ENCODE assay signal across 8 mouse cellular contexts in genomic region chr8:48555546-48556141, GRCm38 (mm10).
DNase-seq lines count a peak whose midpoint lies in the region; ATAC-seq and TF ChIP-seq lines count a peak whose summit lies in the region.

No protein-coding gene starts in this region.

- H3K9me3 ChIP-seq in intestine, embryonic 14.5 days (ENCODE audit: control insufficient read depth, low read length): no peaks in the 10 kb centered on the region
- no peaks in the 10 kb centered on the region for H3K9me3 ChIP-seq in limb, embryonic 11.5 days (ENCODE audit: control insufficient read depth, low read length)
- H3K9me3 ChIP-seq in neural tube, embryonic 13.5 days: no peaks in the 10 kb centered on the region

- H3K27me3 ChIP-seq in intestine, embryonic 14.5 days (replicated peaks; ENCODE audit: control insufficient read depth, insufficient read depth, low read length): no peaks in the 10 kb centered on the region
- H3K27me3 ChIP-seq in limb, embryonic 11.5 days (ENCODE audit: control insufficient read depth, insufficient read depth, low read length): no peaks in the 10 kb centered on the region
- no peaks in the 10 kb centered on the region for H3K27me3 ChIP-seq in neural tube, embryonic 13.5 days

- H3K27ac ChIP-seq in cortical plate, adult 2 months (ENCODE audit: insufficient read depth, low read length): peak overlapping the region; percentile 38
- H3K27ac ChIP-seq in intestine, embryonic 14.5 days (ENCODE audit: low read depth): peak overlapping the region; percentile 93
- H3K27ac ChIP-seq in limb, embryonic 11.5 days (replicated peaks; ENCODE audit: low read depth, low read length): peak overlapping the region; percentile 99
- H3K27ac ChIP-seq in neural tube, embryonic 13.5 days (replicated peaks): peak overlapping the region; percentile 97

- TF ChIP-seq POLR2A in cortical plate, adult 2 months (IDR thresholded peaks at IDR 0.05; ENCODE audit: extremely low read depth, insufficient read depth, low read length): no peak

- H3K36me3 ChIP-seq in intestine, embryonic 14.5 days (ENCODE audit: control insufficient read depth, insufficient read depth, low read length): no peaks in the 10 kb centered on the region
- H3K36me3 ChIP-seq in limb, embryonic 11.5 days (ENCODE audit: control insufficient read depth, insufficient read depth, low read length): no peaks in the 10 kb centered on the region
- no peaks in the 10 kb centered on the region for H3K36me3 ChIP-seq in neural tube, embryonic 13.5 days

- no peak for TF ChIP-seq CTCF in cortical plate, adult 2 months (IDR thresholded peaks at IDR 0.05; ENCODE audit: extremely low read depth, insufficient read depth, low read length)

- peak; percentile 86 for ATAC-seq in intestine, embryonic 14.5 days (replicated peaks; ENCODE audit: low FRiP score, low TSS enrichment, low read depth)
- peak; percentile 85 for ATAC-seq in limb, embryonic 11.5 days (ENCODE audit: insufficient number of reproducible peaks, low FRiP score, low TSS enrichment, low read depth)
- peak; percentile 88 for ATAC-seq in neural tube, embryonic 13.5 days (ENCODE audit: low read depth)
- ATAC-seq in megakaryocyte-erythroid progenitor cell, adult 5-6 weeks (replicated peaks; ENCODE audit: low FRiP score, low TSS enrichment, poor library complexity, severe bottlenecking): no peak

- H3K4me2 ChIP-seq in intestine, embryonic 14.5 days (ENCODE audit: low read length): peak overlapping the region; percentile 78
- H3K4me2 ChIP-seq in limb, embryonic 11.5 days (ENCODE audit: low read depth, severe bottlenecking): peak overlapping the region; percentile 70
- peak overlapping the region; percentile 88 for H3K4me2 ChIP-seq in neural tube, embryonic 13.5 days

- H3K4me3 ChIP-seq in cortical plate, adult 2 months (ENCODE audit: insufficient read depth, low read length): peak overlapping the region; percentile 97
- H3K4me3 ChIP-seq in intestine, embryonic 14.5 days (ENCODE audit: low read depth, low read length): peak overlapping the region; percentile 59
- peak overlapping the region; percentile 75 for H3K4me3 ChIP-seq in limb, embryonic 11.5 days (ENCODE audit: low read depth, low read length)
- H3K4me3 ChIP-seq in neural tube, embryonic 13.5 days: peak overlapping the region; percentile 77

- H3K4me1 ChIP-seq in cortical plate, adult 2 months (ENCODE audit: control insufficient read depth, insufficient read depth, low read length): no peaks in the 10 kb centered on the region; the same call in 1 of the 2 replicates
- H3K4me1 ChIP-seq in intestine, embryonic 14.5 days (replicated peaks; ENCODE audit: control insufficient read depth, insufficient read depth, low read length): 0 out of 2 replicates have a peak, but pooled peaks cover 7% of the 10 kb centered on the region
- peaks cover 6% of the 10 kb centered on the region; the same call in 1 of the 2 replicates for H3K4me1 ChIP-seq in limb, embryonic 11.5 days (ENCODE audit: control insufficient read depth, insufficient read depth, low read length)
- H3K4me1 ChIP-seq in neural tube, embryonic 13.5 days (replicated peaks): peaks cover 19% of the 10 kb centered on the region

- DNase-seq in ovary, postnatal 10 days (ENCODE audit: low spot score): peak; percentile 13
- DNase-seq in ovary, adult 18-20 months (ENCODE audit: low spot score): no peak
- peak; percentile 50 for DNase-seq in gastrocnemius, postnatal 10 days
- peak; percentile 84 for DNase-seq in intestine, embryonic 14.5 days (ENCODE audit: low spot score)
- DNase-seq in limb, embryonic 11.5 days (ENCODE audit: low spot score): peak; percentile 82

- peak overlapping the region; percentile 41 for H3K9ac ChIP-seq in intestine, embryonic 14.5 days (ENCODE audit: low read length)
- peak overlapping the region; percentile 95 for H3K9ac ChIP-seq in limb, embryonic 11.5 days (ENCODE audit: low read length)
- H3K9ac ChIP-seq in neural tube, embryonic 13.5 days: peak overlapping the region; percentile 91

- WGBS in intestine, embryonic 14.5 days: 2% methylated on average over 53 of the region's 55 CpGs
- 0% methylated on average over 55 of the region's 55 CpGs for WGBS in limb, embryonic 11.5 days
- WGBS in neural tube, embryonic 13.5 days: under 1% methylated on average over 55 of the region's 55 CpGs

Comparison
In these comparisons a context has a peak if more than half of its experiments do, and no peak if none do; other contexts are left out.
1. H3K27ac ChIP-seq: peak in every context shown above with its lines; median percentile 99 in limb, embryonic 11.5 days; 97 in neural tube, embryonic 13.5 days; 93 in intestine, embryonic 14.5 days; 38 in cortical plate, adult 2 months.
2. H3K9ac ChIP-seq: peak in every context shown above with its lines; median percentile 95 in limb, embryonic 11.5 days; 91 in neural tube, embryonic 13.5 days; 41 in intestine, embryonic 14.5 days.